Mouse (Mus musculus) liver, embryonic 14.5 days (tissue): Measurements from ENCODE around the gene Ano10. TPM values are rescaled to one million over a fixed set of nuclear protein-coding genes. Genes with fewer than 3 reads are reported as not detected.
A peak's percentile ranks its signal among the peaks of the same experiment; 100 is the strongest.

Source experiments
- ATAC-seq: fragments of 200-750 bp; cut with Nextera tagmentation; 2 replicates; pipeline ENCODE4 v1.8.0; 2017; ENCODE audit warnings: moderate number of reproducible peaks, mild to moderate bottlenecking, moderate library complexity; ENCODE audit not compliant: insufficient read depth
- DNase-seq, 3 experiments: peaks; one replicate each; pipeline ENCODE4 v3.0.0-alpha.2; 2012 to 2013; ENCODE audit warnings: low read depth in 3 of 3, low spot score in 3 of 3
- H3K27ac ChIP-seq: fragments of 300-500 bp; sonication (generic); 2 replicates; pipeline ENCODE4 v1.5.1; 2014; ENCODE audit warnings: moderate library complexity, mild to moderate bottlenecking, control low read depth, inconsistent platforms
- H3K27me3 ChIP-seq: fragments of 300-500 bp; sonication (generic); 2 replicates; pipeline ENCODE4 v1.6.1; 2014; ENCODE audit warnings: mild to moderate bottlenecking, low read length, moderate library complexity; ENCODE audit not compliant: control insufficient read depth, insufficient read depth
- H3K36me3 ChIP-seq: fragments of 300-500 bp; sonication (generic); replicated peaks from 2 replicates; pipeline ENCODE4 v1.6.1; 2014; ENCODE audit warnings: low read depth; ENCODE audit not compliant: control insufficient read depth, insufficient read depth
- H3K4me1 ChIP-seq, 2 experiments: fragments of 200-500 bp in 1 of 2; fragments of 300-500 bp in 1 of 2; sonication (generic) in 1 of 2; replicated peaks; 2 replicates each; pipeline ENCODE4 v1.6.1; 2012 to 2014; ENCODE audit warnings: antibody characterized with exemption in 1 of 2, inconsistent platforms in 1 of 2, low read length in 1 of 2; ENCODE audit not compliant: control insufficient read depth in 2 of 2, insufficient read depth in 2 of 2
- H3K4me2 ChIP-seq: fragments of 300-500 bp; sonication (generic); 2 replicates; pipeline ENCODE4 v1.6.1; 2014; ENCODE audit warnings: low read depth, mild to moderate bottlenecking, control low read depth, moderate library complexity
- H3K4me3 ChIP-seq, 2 experiments: fragments of 200-500 bp in 1 of 2; fragments of 300-500 bp in 1 of 2; sonication (generic) in 1 of 2; 2 replicates each; pipeline ENCODE4 v1.5.1; 2012 to 2014; ENCODE audit warnings: low read depth in 2 of 2, low read length in 2 of 2, mild to moderate bottlenecking in 2 of 2, control low read depth in 1 of 2, inconsistent platforms in 1 of 2, moderate library complexity in 1 of 2; ENCODE audit not compliant: insufficient read depth in 1 of 2
- H3K9ac ChIP-seq: fragments of 300-500 bp; sonication (generic); replicated peaks from 2 replicates; pipeline ENCODE4 v1.6.1; 2014; ENCODE audit warnings: mild to moderate bottlenecking, control low read depth, moderate library complexity
- H3K9me3 ChIP-seq: fragments of 300-500 bp; sonication (generic); 2 replicates; pipeline ENCODE4 v1.6.1; 2016; ENCODE audit warnings: low read length, mixed read lengths; ENCODE audit not compliant: control insufficient read depth
- CTCF ChIP-seq: IDR thresholded peaks from 2 replicates; pipeline ENCODE4 v1.5.1; 2016; ENCODE audit warnings: antibody characterized with exemption, low read depth, control low read depth
- EP300 ChIP-seq: IDR thresholded peaks from 2 replicates; pipeline ENCODE4 v1.6.1; 2016; ENCODE audit warnings: antibody characterized with exemption, low read depth
- WGBS: fragments of 180-500 bp; shearing (Covaris S2); extraction: QIAGEN DNeasy Blood & Tissue Kit; methylation state at CpG from one replicate; pipeline ENCODE4 v1.1.7; 2014; ENCODE audit not compliant: insufficient replicate concordance; 5-methylcytosine and 5-hydroxymethylcytosine counted together
- polyA plus RNA-seq, 2 experiments: library from polyadenylated mRNA; depleted of rRNA in 1 of 2; stranded (reverse) in 1 of 2; unstranded in 1 of 2; fragments of >200 nt; fragmentation: Nextera tagmentation in 1 of 2; extraction: Ambion mirVana in 1 of 2; gene quantifications; 2 replicates each; pipeline versions ENCODE4 v1.2.1 to v1.2.3; 2012 to 2014

Gene Ano10
- polyA plus RNA-seq, 2 experiments = 6.9 to 11.4 TPM

DNA sequence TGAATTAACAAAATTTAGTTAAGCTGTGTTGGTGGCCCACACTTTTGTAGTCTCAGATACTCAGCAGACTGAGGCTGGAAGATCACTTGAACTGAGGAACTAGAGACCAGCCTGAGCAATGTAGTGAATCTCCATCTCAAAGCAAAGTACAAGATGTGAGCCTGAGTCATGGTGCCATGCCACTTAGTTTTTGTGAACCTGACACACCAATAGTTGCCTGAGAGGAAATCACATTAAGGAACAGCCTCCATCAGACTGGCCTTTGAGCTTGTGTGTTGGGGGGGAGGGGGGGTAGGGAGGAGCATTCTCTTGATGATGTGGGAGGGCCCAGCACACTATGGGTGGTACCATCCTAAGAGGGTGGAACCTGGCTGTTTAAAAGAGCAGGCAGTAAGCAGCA is 1.2 kb upstream of the Ano10 start:
- H3K9me3 ChIP-seq = no peaks in the 10 kb centered on the region
- no peak overlapping the region for H3K9ac ChIP-seq
- TF ChIP-seq EP300 = no peak
- TF ChIP-seq CTCF = no peak
- H3K4me3 ChIP-seq = no peak overlapping the region
- no peak overlapping the region for H3K4me2 ChIP-seq
- H3K27ac ChIP-seq = no peak overlapping the region
- H3K27me3 ChIP-seq = peaks cover 12% of the 10 kb centered on the region
- DNase-seq = no peak
- peaks cover 3 to 5% of the 10 kb centered on the region in 2 experiments; a peak in 2 of 4 replicates for H3K4me1 ChIP-seq
- no peaks in the 10 kb centered on the region for H3K36me3 ChIP-seq
- ATAC-seq = no peak

DNA sequence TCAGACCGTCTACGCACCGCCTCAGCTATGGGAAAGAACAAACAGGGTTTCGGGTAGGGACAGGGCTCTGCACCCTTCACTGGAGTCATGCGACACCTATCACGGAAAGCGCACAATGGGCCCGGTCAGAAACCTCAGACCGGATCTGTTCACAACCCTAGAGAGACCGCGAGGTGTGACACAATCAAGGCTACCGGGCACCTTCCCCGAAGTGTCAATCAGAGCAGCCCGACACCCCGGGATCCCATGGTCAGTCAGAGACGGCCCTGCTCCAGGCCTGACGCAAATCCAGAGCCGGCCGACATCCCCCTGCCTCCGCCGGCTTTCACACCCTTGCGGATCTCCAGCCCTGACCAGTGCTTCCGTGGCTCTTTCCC is 370 bp downstream of the Ano10 start:
- H3K9me3 ChIP-seq = no peaks in the 10 kb centered on the region
- peak overlapping the region; percentile 59 for H3K9ac ChIP-seq
- peaks cover 12% of the 10 kb centered on the region for H3K27me3 ChIP-seq
- peaks cover 3 to 5% of the 10 kb centered on the region in 2 experiments; a peak in 2 of 4 replicates for H3K4me1 ChIP-seq
- no peak for TF ChIP-seq EP300
- TF ChIP-seq CTCF = no peak; the same call in 1 of the 2 replicates
- under 1% methylated on average over 23 of the region's 23 CpGs for WGBS
- no peaks in the 10 kb centered on the region for H3K36me3 ChIP-seq
- DNase-seq = no peak
- peak; percentile 35 for ATAC-seq
- H3K4me2 ChIP-seq = peak overlapping the region; percentile 78
- no peak overlapping the region for H3K27ac ChIP-seq
- peak overlapping the region; percentile 59 to 63 for H3K4me3 ChIP-seq

DNA sequence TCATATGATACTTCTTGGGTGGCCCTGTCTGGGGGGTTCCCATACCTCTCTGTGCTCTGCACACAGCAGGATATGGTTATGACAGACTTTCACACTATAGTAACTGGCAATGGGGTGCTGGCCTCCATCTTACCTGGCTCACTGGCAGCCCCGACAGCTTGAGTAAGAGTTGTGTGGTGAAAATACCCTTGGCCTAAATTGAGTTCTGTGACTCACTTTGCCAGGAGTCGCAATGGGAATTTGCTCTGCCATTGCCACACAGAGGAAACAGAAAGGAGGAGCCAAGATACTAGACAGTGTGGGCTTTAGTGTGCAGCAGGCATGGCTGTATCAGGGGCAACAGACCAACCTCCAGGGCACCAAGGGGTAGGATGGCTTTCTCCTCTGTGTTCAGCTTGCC is 4.0 kb downstream of the Ano10 start:
- Histone ChIP-seq H3K4me3 (no peak overlapping the region), H3K4me2 (no peak overlapping the region), H3K9ac (no peak overlapping the region), H3K4me1 (peaks cover 3 to 10% of the 10 kb centered on the region in 2 experiments; a peak in 3 of 4 replicates), H3K9me3 (no peaks in the 10 kb centered on the region), H3K27ac (no peak overlapping the region), H3K27me3 (peaks cover 12% of the 10 kb centered on the region), H3K36me3 (no peaks in the 10 kb centered on the region)
- ATAC-seq = no peak
- no peak for DNase-seq
- 66% methylated on average over 2 of the region's 2 CpGs for WGBS
- TF ChIP-seq EP300 (no peak), CTCF (no peak)

DNA sequence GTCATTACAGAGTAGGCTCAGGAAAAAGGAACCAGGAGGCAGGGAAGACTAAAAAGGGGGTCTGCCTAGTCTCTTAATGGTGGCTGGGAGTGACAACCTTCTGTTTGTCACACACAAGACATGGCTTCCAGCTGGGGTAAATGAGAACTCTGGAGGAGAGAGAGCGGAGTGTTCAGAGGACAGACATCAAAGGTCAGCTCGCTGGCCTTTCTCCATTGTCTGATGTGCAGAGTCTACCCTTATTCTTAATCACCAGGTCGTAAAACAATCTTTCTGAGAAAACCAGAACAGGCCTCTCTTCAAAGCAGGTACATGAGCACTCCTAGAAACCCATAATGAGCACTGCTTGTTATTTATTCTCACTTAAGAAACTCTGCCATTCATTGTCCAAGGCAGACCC is 5.8 kb downstream of the Ano10 start:
- no peak overlapping the region for H3K4me2 ChIP-seq
- no peak for TF ChIP-seq EP300
- no peak for TF ChIP-seq CTCF
- ATAC-seq = no peak
- no peaks in the 10 kb centered on the region for H3K36me3 ChIP-seq
- H3K4me3 ChIP-seq = no peak overlapping the region
- no peak overlapping the region for H3K27ac ChIP-seq
- peaks cover 5% of the 10 kb centered on the region for H3K27me3 ChIP-seq
- WGBS = 58% methylated on average over 3 of the region's 3 CpGs
- H3K9ac ChIP-seq = no peak overlapping the region
- DNase-seq = no peak
- no peaks in the 10 kb centered on the region for H3K9me3 ChIP-seq
- peaks cover 0 to 14% of the 10 kb centered on the region in 2 experiments; a peak in 2 of 4 replicates for H3K4me1 ChIP-seq

DNA sequence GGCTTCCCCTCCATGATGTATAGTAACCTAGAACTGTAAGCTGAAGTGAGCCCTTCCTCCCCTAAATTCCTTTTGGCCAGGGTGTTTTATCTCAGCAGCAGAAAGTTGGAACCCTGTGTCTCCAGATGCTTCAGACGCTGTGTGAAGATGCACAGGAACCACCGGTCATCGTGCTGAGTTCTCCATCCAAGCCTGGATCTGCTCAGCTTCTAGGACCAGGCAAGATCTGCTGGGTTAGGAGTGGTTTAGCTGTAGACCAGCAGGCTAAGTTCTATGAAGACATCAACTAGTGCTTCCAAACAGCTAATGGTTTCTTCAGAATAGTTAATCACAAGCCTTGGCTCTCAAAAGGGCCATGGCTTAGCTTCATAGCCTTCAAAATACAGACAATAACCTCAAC is 6.7 kb downstream of the Ano10 start:
- Histone ChIP-seq H3K27ac (no peak overlapping the region), H3K9ac (no peak overlapping the region), H3K9me3 (no peaks in the 10 kb centered on the region), H3K4me2 (no peak overlapping the region), H3K4me3 (no peak overlapping the region), H3K27me3 (no peaks in the 10 kb centered on the region), H3K4me1 (peaks cover 0 to 14% of the 10 kb centered on the region in 2 experiments; a peak in 2 of 4 replicates), H3K36me3 (no peaks in the 10 kb centered on the region)
- DNase-seq (no peak), ATAC-seq (no peak)
- 71% methylated on average over 3 of the region's 3 CpGs for WGBS
- TF ChIP-seq EP300 (no peak), CTCF (no peak)
